Mouse (Mus musculus) lung, postnatal 25 days (tissue): ENCODE data around the gene Tax1bp1.
"Not testable (repeated sequence)": the region's sequence is repeated elsewhere in the genome, so short reads cannot be mapped to it uniquely, and the experiment has no call there.

Experiments used
- DNase-seq: peaks from one replicate; pipeline ENCODE4 v3.0.0; 2022; ENCODE audit warnings: low spot score

Tax1bp1 gene

GRCm38 (mm10) chr6:52713104-52713896 is at the start of gene Tax1bp1:
Gene Tax1bp1 (plus strand): TSS chr6:52713729.
- peak; percentile 96 for DNase-seq

GRCm38 (mm10) chr6:52667641-52668040 is 45.9 kb upstream of the Tax1bp1 start:
- DNase-seq = no peak

GRCm38 (mm10) chr6:52669878-52670277 is 43.7 kb upstream of the Tax1bp1 start:
- not testable (repeated sequence) for DNase-seq

DNA sequence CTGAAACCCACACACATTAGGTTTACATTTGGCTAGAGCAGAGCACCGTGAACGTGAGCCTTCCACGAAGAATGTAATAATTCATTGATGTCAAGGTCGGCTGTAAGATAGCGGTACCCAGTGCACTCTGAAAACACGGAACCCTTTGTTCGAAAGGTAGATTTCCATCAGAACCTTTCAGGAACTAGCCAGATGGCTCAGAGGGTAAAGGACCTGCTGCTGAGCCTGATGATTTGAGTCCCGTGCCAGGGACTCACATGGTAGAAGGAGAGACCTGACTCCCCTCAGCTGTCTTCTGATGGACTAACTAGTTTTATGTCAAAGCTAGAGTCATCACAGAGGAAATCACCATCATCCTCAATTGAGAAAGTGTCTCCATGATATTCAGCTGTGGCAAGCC is 41.7 kb upstream of the Tax1bp1 start:
- no peak for DNase-seq

DNA sequence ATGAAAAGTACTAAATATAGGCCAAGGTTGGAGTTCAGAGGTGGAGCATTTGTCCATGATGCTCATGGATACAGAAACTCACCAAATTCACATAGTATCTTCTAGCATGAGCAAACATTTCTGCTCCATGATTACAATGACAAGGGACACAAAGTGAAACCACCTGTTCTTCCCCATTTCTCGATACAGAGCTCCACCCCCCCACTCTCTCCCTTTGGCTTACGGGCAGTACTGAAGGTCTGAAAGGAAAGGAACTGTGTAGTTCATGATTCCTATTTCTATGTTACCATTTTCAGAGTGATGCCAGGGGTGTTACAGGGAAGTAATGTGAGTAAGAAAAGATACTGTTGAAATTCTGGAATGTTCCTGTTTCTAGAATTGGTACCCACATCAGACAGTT is 41.0 kb upstream of the Tax1bp1 start:
- DNase-seq = no peak

DNA sequence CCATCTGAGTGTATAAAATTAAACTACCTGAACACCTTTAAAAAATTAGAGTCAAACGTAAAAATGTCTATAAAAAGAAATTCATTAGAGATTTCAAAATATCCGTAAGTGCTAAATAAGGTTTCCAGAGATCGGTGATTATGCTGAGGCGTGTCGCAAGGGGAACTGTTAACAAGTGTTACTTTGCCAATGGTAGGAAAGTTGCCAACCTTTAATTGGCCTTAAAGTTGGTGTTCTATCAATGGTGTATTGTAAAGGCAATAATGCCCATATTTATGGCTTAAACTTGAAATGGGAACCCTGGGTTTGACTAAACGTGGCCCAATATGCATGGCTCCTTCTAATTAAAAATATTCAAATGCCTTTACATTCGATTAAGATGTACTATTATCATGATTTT is 39.8 kb upstream of the Tax1bp1 start:
- DNase-seq = no peak

- DNase-seq = no peak
These were observed 39.0 kb upstream of the Tax1bp1 start for GRCm38 (mm10) chr6:52674541-52674940.

DNA sequence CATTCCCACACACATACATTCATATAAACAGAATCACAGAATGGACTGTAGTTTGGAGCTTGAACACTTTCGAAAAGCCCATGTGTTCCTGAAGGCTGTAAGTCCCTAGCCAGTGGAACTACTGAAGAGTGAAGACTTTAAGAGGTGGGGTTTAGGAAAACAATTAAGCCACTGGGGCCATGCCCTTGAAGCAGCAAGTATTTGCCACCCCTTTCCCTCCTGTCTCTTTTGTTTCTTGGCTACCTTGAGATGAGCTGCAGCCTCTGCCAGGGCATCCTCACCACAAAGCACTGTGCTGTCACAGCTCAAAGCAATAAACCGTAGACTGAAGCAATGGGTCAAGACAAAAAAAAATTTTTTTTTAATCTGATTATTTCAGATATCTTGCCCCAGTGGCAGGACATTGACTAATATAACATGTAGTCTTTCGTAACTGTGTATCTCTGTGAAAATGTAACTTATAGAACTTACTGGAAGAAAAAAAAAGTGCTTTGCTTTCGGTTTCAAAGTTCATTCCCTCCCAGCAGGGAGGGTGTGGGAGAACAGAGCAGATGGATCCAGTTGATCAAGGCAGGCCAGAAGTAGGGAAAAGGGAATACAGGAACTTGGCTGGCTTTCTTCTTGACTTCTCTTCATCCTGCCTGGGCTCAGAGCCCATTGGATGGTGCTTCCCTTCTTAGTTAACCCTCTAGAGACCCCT is 38.2 kb upstream of the Tax1bp1 start:
- DNase-seq = peak; percentile 22

DNA sequence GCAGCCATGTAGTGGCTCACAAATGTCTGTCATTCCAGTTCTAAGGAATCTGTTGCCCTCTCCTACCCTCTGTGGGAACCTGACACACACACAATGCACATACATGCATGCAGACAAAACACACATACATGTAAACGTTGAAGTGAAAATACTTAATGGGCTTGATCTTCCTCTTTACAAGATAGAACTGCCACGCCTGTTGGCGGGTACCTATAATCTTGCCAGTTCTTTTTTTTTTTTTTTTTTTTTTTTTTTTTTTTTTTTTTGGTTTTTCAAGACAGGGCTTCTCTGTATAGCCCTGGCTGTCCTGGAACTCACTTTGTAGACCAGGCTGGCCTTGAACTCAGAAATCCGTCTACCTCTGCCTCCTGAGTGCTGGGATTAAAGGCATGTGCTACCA is 36.0 kb upstream of the Tax1bp1 start:
- not testable (repeated sequence) for DNase-seq

GRCm38 (mm10) chr6:52679565-52679964 is 34.0 kb upstream of the Tax1bp1 start:
- peak; percentile 54 for DNase-seq

DNA sequence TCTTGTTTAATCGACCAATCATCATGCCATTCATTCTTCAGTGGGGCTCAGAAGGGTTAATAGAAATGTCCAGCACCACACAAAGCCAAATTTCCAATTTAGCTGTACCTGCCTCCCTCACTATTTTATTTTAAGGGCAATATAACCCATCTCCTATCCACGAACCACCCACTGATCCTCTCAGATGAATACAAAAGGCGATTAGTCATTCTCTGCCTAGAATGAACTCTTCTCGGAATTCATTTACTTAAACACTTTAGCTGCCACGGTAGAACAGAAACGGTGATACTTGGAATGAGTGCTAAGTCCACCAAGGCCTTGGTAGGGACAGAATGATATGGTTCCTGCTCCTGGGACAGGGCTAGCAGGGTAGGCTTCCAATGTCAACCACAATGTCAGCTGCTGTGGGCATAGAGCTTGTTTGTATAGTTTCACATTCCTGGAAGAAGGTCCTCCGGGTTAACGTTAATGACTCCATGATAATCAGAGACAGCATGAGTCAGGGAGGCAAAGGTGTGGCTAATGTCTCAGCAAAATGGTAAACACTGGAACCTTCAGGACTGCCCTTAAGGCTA is 33.0 kb upstream of the Tax1bp1 start:
- DNase-seq = no peak

- DNase-seq = no peak
These were observed 31.6 kb upstream of the Tax1bp1 start for GRCm38 (mm10) chr6:52681847-52682485.

DNA sequence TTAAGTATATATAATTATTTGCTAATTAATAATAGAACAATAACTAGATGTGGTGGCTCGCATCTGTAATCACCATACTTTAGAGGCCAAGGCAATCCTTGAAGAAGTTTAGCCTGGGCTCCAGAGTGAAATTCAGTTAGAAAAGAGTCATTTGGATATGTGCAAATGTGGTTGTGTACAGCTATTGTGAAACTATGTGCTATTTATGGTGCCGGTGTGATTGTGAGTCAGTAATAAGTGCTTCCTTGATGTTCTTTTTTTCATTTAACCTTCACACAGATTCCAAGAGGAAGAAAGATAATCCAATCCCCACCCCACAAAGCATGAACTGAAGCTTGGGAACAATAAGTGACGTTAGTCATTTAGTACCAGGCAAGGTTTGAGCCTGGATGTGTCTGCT is 30.9 kb upstream of the Tax1bp1 start:
- DNase-seq = no peak

- no peak for DNase-seq
These were observed 26.5 kb upstream of the Tax1bp1 start for GRCm38 (mm10) chr6:52686901-52687500.

GRCm38 (mm10) chr6:52690365-52690764 is 23.2 kb upstream of the Tax1bp1 start:
- no peak for DNase-seq

DNA sequence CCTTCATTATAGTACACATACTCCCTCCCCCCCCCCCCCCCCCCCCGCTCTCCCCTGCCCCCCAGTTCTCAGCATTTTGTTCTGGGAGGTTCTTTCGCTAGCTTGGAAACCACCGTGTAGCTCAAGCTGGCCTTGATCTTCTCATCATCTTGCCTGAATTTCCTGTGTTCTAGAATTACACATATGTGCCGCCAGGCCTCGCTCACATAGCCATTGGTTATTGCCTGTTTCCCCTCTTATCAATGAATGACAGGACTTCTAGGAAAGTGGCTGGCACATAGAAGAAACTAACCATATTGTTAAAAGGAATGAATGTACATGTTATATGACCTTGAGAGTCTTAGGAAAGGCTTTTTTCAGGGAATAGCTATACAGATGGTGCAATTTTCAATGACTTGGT is 21.7 kb upstream of the Tax1bp1 start:
- DNase-seq = no peak

DNA sequence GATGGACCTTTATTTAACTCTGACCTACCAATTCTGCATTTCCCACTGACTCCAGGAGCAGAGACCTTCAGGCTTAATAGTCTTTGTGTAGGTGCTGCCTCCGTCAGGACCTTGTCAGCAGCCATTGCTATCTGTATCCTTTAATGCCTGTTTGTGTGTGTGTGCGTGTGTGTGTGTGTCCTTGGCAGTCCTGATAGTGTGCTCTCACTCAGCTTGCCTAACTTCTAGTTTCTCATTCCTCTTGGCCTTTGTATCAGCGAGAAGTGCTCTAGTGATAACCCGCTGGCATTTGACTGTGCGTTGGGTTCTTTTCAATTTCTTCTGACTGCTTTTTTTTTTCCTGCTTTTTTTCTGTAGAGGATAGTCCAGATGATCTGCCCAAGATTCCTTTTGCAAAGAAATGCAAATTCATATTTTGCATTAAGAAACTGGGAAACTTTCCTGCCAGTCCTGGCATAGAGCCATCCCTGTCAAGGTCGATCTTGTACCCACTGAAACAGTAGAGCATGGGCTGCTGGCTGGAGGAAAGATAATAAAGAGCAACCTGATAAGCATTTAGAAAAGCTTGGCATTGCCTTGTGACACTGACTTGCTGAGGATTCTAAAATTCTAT is 21.0 kb upstream of the Tax1bp1 start:
- DNase-seq = no peak

- DNase-seq = no peak
These were observed 15.5 kb upstream of the Tax1bp1 start for GRCm38 (mm10) chr6:52697964-52698535.

GRCm38 (mm10) chr6:52699050-52699449 is 14.5 kb upstream of the Tax1bp1 start:
- DNase-seq = no peak

- DNase-seq = no peak
These were observed 13.6 kb upstream of the Tax1bp1 start for GRCm38 (mm10) chr6:52699899-52700298.

DNA sequence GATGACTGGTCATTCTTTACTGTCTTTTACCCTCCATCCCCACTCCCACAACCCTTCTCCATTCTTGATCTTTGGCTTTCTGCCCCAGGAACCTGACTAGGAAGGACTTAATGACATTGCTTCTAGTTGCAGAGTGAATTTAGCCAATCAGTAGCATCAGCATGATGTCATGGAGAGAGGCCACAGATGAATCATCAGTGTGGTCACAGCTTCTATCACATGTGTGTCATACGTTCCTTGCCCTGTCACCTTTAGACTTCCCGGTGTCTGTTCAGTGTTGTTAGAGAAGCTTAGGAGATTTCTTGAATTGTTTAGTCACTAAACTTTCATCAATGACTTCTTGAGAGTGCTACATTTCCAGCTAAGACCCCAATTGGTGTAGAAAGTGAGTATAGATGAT is 10.3 kb upstream of the Tax1bp1 start:
- no peak for DNase-seq
